Mouse (Mus musculus): ENCODE measurements around the gene Heph.
"Not testable (repeated sequence)": the region's sequence is repeated elsewhere in the genome, so short reads cannot be mapped to it uniquely, and the experiment has no call there.

Heph gene

DNA sequence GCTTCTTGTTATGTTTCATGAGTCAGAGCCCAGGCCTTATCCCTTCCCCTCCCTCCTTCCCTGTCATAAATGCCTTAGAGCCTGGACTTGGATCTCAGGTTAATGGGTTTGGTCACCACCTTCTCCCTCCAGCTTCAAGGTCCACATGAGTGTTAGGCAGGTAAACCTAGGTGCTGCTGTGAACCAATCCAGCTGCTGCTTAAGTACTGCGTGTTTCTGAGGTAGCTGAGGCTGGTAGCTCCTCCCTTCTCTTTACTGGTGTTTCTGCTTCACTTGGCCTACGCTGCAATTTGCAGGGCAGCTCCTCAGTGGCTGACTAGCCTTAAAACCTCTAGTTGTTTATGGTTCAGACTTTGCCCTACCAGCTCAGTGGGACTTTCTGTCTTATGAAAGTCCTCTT lies at the start of gene Heph:
Gene Heph, plus strand, starts transcription at position 211 of the 400 bp plus-strand sequence.
- DNase-seq: no peak

DNA sequence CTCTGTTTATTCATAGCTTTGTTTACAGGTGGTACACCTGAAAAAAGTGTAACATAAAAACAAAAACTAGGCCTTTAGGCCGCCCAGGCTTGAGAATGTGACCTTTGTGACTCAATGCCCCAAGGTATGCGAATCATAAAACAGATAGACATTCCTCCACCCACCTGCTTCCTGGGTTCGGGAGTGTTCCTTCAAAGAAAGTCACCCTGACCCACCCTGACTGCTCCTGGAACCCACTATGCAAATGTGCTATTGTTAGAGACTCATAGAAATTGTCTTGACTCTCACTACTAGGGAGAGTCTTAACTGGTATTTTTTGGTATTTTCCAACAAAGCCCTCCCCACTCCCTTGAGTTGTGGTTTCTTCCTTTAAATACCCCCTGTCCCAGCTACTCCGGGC lies 39.8 kb upstream of the Heph start:
- not testable (repeated sequence) for DNase-seq

DNA sequence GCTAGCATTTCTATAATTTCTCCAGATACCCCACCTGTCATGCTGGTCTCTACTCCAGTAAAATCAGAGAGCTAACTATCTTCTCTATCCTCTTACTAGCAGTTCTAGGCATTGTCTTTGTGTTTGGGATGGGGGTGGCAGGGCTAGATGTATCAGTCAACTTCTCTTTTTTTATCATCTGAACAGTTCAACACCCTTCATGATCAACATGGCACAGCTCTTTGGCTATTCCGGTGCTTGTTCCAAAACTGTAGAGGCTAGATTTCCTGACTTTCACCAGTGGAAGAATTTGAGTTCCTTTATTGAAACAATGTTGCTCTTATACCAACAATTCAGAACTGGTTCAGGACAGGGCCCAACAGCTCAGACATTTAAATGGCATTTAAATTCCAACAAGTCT lies 38.2 kb upstream of the Heph start:
- DNase-seq: no peak

DNA sequence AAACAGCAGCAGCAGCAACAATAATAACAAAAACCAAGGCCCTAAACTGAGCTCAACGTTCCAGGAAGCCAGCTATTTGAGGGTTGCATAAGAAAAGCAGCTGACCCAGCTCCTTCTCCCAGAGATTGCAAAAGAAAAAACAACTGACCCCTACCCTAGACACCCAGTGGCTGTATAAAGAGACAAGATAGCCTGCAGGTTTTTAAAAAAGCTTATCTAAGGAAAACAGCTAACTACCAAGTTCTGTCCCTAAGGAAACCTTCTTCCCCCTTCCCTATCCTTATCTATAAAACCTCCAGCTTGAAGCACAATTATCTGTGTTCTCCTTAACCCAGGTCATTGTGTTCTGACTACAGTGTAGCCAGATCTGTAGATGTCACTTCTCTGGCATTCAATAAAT lies 37.4 kb upstream of the Heph start:
- DNase-seq: no peak

DNA sequence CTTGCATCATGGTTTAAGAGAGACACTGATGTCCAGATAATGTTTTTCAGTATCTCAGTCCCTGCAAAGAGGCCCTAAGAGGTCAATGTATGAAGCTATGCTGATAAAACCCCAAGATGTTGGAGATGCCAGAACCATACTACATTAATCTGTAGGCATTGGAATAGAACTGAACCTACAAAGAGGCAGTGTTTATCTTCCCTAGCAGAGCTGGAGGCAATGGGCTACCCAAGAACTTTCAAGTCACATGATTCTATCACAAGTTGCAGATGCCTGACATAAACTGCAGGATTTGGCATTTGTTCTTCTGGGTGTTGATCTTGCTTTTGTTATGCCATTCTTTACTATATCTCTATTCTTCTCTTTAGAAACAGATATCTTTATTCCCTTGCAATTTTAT lies 35.8 kb upstream of the Heph start:
- no peak for DNase-seq

DNA sequence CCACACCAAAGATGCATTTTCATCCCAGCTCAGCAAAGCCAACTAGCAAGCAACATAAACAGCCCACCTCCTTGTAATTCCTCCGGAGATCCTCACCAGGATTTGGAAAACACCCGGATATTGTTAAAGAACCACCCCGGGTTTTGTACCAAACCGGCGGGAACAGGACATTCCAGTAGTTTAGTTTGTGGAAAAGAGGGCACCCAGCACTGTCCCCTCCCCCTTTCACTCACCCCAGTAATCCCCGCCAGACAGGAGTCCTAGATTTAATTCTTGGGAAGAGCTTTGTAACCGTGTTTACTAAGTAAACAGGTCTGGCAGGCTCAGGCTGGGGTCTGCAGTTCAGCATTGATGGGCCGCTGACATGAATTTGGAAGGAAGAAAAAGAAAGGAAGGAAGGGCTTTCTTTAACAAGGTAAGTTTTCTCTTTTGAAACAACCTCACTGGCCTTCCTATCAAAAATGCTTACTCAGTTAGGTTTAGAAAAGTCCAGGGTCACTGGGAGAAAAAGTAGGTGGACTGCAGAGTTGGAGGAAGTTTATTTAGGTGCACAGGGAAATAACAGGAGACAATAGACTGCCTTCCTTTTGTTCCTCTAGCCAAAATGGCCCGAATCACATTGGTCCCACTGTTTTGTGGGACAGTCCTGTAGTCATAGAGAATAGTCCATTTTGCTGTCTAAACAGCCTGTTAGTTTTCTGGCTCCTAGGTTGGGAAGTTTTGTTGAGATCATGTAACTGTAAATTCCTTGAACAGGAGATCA lies 1.2 kb downstream of the Heph start, which contains the start of gene Hsf3:
Gene Hsf3, minus strand, starts transcription at position 94 of the 763 bp plus-strand sequence.
- DNase-seq: no peak

DNA sequence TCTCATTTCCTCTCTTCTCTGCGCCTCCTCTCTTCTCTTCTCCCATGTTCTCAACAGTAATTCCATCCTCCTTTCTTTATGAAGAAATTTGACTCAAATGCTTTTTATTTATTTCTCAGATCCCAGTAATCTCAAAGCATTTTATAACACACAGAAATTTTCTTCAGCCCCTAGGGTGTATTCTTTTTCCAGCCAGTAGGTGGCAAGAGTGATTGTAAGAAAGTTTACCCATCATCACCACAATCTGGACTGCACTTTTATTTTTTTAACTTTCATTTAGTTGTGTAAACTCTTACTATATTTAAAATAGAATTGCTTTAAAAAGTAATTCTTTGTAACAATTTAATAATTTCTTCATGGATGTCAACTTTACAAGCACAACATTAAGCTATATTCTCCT lies 46.4 kb downstream of the Heph start:
- no peak for DNase-seq

All from cerebellum, adult 8-10 months (tissue).